Mouse (Mus musculus) central nervous system, embryonic 14 days (tissue): ENCODE data around the gene Gpr161. TPM values are rescaled to one million over a fixed set of nuclear protein-coding genes. Genes with fewer than 3 reads are reported as not detected.

Source experiments
- polyA plus RNA-seq: library from polyadenylated mRNA; depleted of rRNA; stranded (reverse); fragments of >200 nt; gene quantifications from 2 replicates; pipeline ENCODE4 v1.2.3, GENCODE M21; 2012; rRNA removed

Gpr161 gene
- polyA plus RNA-seq, result 25.0 and 28.8 TPM in 2 replicates

DNA sequence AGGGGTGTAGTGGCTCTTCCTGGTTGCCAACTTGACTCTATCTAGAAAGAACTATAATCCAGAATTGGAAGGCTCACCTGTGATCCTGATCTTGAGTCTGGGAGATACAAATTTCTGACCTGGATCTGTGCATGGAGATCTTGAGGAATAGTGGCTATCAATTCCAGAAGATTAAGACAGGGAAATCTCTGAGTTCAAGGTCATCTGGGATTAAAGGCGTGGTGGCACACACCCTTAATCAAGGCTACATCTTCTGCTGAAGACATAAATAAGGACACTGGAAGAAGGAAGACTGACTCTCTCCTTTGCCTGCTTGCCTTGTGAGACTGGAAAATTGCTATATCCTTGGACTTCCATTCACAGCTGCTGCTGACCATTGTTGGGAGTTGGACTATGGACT lies at the start of gene Gpr161:
Gpr161 (plus strand) TSS at position 301 of the 400 bp plus-strand sequence.

Other genes starting within 250 kb of the Gpr161 start
- gene Tbx19, start 135.0 kb upstream of the Gpr161 start, polyA plus RNA-seq, result 0.14 and 0.46 TPM in 2 replicates
- gene Sft2d2, start 101.4 kb upstream of the Gpr161 start, polyA plus RNA-seq, result 7.4 and 9.0 TPM in 2 replicates
- gene Tiprl, start 58.8 kb upstream of the Gpr161 start, polyA plus RNA-seq, result 67.7 and 77.6 TPM in 2 replicates
- 30.4 and 34.3 TPM in 2 replicates for gene Dcaf6, start 164.7 kb downstream of the Gpr161 start, polyA plus RNA-seq
- 77.2 and 79.4 TPM in 2 replicates for gene Mpc2, start 164.8 kb downstream of the Gpr161 start, polyA plus RNA-seq
- gene Adcy10, start 189.4 kb downstream of the Gpr161 start, polyA plus RNA-seq, result 0.04 and 0.08 TPM in 2 replicates